Mouse (Mus musculus) neural tube, embryonic 13.5 days (tissue): ENCODE data around the gene Dennd6a. TPM values are rescaled to one million over a fixed set of nuclear protein-coding genes. Genes with fewer than 3 reads are reported as not detected.

Experiments
- microRNA-seq: library from miRNA; unstranded; fragments of <30 nt; microRNA quantifications from one replicate; pipeline ENCODE4, GENCODE M21; 2016
- polyA plus RNA-seq: library from polyadenylated mRNA; unstranded; fragments of >200 nt; fragmentation: Nextera tagmentation; extraction: Ambion mirVana; gene quantifications from 2 replicates; pipeline ENCODE4 v1.2.1, GENCODE M21; 2015

Dennd6a gene
- polyA plus RNA-seq, 1 experiment from 2014 or later: 19.5 TPM

Small RNA genes lying within 50 kb of the gene (microRNA-seq; reads per million reads assigned to microRNA genes)
- not detected for gene Mir7672

Other genes with a start within 250 kb of the Dennd6a start
- 14.7 and 16.1 TPM in 2 replicates for gene Slmap, start 38.9 kb upstream of the Dennd6a start, polyA plus RNA-seq
- 647 and 651 TPM in 2 replicates for gene Arf4, start 64.2 kb downstream of the Dennd6a start, polyA plus RNA-seq
- gene Pde12, start 96.0 kb downstream of the Dennd6a start, polyA plus RNA-seq: 11.5 and 12.2 TPM in 2 replicates
- gene Dnah12, start 119.4 kb downstream of the Dennd6a start, polyA plus RNA-seq: 0.01 TPM in 1 of 2 replicates, not detected in the other